Mouse (Mus musculus) liver, embryonic 12.5 days (tissue): ENCODE measurements around the gene Gm18336. TPM values are rescaled to one million over a fixed set of nuclear protein-coding genes. Genes with fewer than 3 reads are reported as not detected.
"Not testable (repeated sequence)": the region's sequence is repeated elsewhere in the genome, so short reads cannot be mapped to it uniquely, and the experiment has no call there.

Experiments used
- ATAC-seq: fragments of 200-750 bp; cut with Nextera tagmentation; 2 replicates; pipeline ENCODE4 v1.8.0; 2017; ENCODE audit warnings: moderate number of reproducible peaks, mild to moderate bottlenecking, moderate library complexity
- H3K27ac ChIP-seq: fragments of 300-500 bp; sonication (generic); 2 replicates; pipeline ENCODE4 v1.5.1; 2016; ENCODE audit warnings: mild to moderate bottlenecking
- H3K27me3 ChIP-seq: fragments of 300-500 bp; sonication (generic); replicated peaks from 2 replicates; pipeline ENCODE4 v1.6.1; 2016; ENCODE audit warnings: mild to moderate bottlenecking, moderate library complexity
- H3K36me3 ChIP-seq: fragments of 300-500 bp; sonication (generic); 2 replicates; pipeline ENCODE4 v1.6.1; 2016; ENCODE audit warnings: mild to moderate bottlenecking, moderate library complexity
- H3K4me1 ChIP-seq: fragments of 300-500 bp; sonication (generic); 2 replicates; pipeline ENCODE4 v1.6.1; 2016
- H3K4me2 ChIP-seq: fragments of 300-500 bp; sonication (generic); 2 replicates; pipeline ENCODE4 v1.6.1; 2016; ENCODE audit warnings: mild to moderate bottlenecking, moderate library complexity
- H3K4me3 ChIP-seq: fragments of 300-500 bp; sonication (generic); 2 replicates; pipeline ENCODE4 v1.5.1; 2016; ENCODE audit warnings: mild to moderate bottlenecking, moderate library complexity
- H3K9ac ChIP-seq: fragments of 300-500 bp; sonication (generic); 2 replicates; pipeline ENCODE4 v1.6.1; 2016; ENCODE audit warnings: mild to moderate bottlenecking, moderate library complexity
- H3K9me3 ChIP-seq: fragments of 300-500 bp; sonication (generic); replicated peaks from 2 replicates; pipeline ENCODE4 v1.6.1; 2016; ENCODE audit warnings: mild to moderate bottlenecking, moderate library complexity
- WGBS: fragments of 180-500 bp; shearing (Covaris S2); methylation state at CpG from one replicate; pipeline ENCODE4 v1.1.7; 2016; ENCODE audit not compliant: insufficient replicate concordance; 5-methylcytosine and 5-hydroxymethylcytosine counted together
- polyA plus RNA-seq: library from polyadenylated mRNA; unstranded; fragments of >200 nt; fragmentation: Nextera tagmentation; extraction: Ambion mirVana; gene quantifications from 2 replicates; pipeline ENCODE4 v1.2.1, GENCODE M21; 2016

Gm18336 gene
- not detected in 2 replicates for polyA plus RNA-seq

GRCm38 (mm10) chrX:73398636-73399035, at the start of gene Gm18336:
Gm18336 (minus strand) TSS chrX:73398736.
- not testable (repeated sequence) for H3K27ac ChIP-seq, H3K4me2 ChIP-seq, H3K9ac ChIP-seq, H3K36me3 ChIP-seq, ATAC-seq, H3K9me3 ChIP-seq, H3K4me3 ChIP-seq, H3K4me1 ChIP-seq
- peaks cover 18% of the 10 kb centered on the region for H3K27me3 ChIP-seq
- whole genome bisulfite sequencing, result 61% methylated on average over 2 of the region's 2 CpGs

- no peaks in the 10 kb centered on the region for H3K9me3 ChIP-seq
- H3K27ac ChIP-seq, result no peak overlapping the region
- no peak overlapping the region for H3K4me3 ChIP-seq
- ATAC-seq, result no peak
- WGBS, result 69% methylated on average over 2 of the region's 2 CpGs
- H3K9ac ChIP-seq, result no peak overlapping the region
- no peaks in the 10 kb centered on the region for H3K4me1 ChIP-seq
- H3K4me2 ChIP-seq, result no peak overlapping the region
- no peaks in the 10 kb centered on the region; the same call in 1 of the 2 replicates for H3K27me3 ChIP-seq
- peaks cover 29% of the 10 kb centered on the region for H3K36me3 ChIP-seq
Observed at GRCm38 (mm10) chrX:73441428-73441827, 42.9 kb upstream of the Gm18336 start.

- H3K27ac ChIP-seq, result no peak within 1 kb of the TSS
- no peaks in the 10 kb centered on the region for H3K9me3 ChIP-seq
- H3K9ac ChIP-seq, result no peak within 1 kb of the TSS
- no peaks in the 10 kb centered on the region for H3K4me1 ChIP-seq
- WGBS, result 60% methylated on average over 11 of the region's 11 CpGs
- no peak within 1 kb of the TSS for H3K4me3 ChIP-seq
- H3K4me2 ChIP-seq, result no peak within 1 kb of the TSS
- ATAC-seq, result no peak
- peaks cover 13% of the 10 kb centered on the region for H3K36me3 ChIP-seq
- H3K27me3 ChIP-seq, result no peaks in the 10 kb centered on the region; the same call in none of the 2 replicates
Observed at GRCm38 (mm10) chrX:73435252-73435651, 36.7 kb upstream of the Gm18336 start, which contains the start of gene Trex2. Trex2 (minus strand) TSS chrX:73435344.

- Histone ChIP-seq H3K4me3 (no peak overlapping the region), H3K27ac (no peak overlapping the region), H3K9ac (no peak overlapping the region), H3K4me2 (no peak overlapping the region), H3K27me3 (no peaks in the 10 kb centered on the region; the same call in 1 of the 2 replicates), H3K4me1 (no peaks in the 10 kb centered on the region), H3K9me3 (no peaks in the 10 kb centered on the region), H3K36me3 (peaks cover 13% of the 10 kb centered on the region)
- no peak for ATAC-seq
- WGBS, result 58% methylated on average over 5 of the region's 5 CpGs
Observed at GRCm38 (mm10) chrX:73432850-73433249, 34.3 kb upstream of the Gm18336 start.

GRCm38 (mm10) chrX:73430036-73430435, 31.5 kb upstream of the Gm18336 start:
- H3K4me1 ChIP-seq, result no peaks in the 10 kb centered on the region
- H3K27ac ChIP-seq, result no peak overlapping the region
- H3K4me2 ChIP-seq, result no peak overlapping the region
- no peak overlapping the region for H3K4me3 ChIP-seq
- no peaks in the 10 kb centered on the region for H3K9me3 ChIP-seq
- no peaks in the 10 kb centered on the region; the same call in none of the 2 replicates for H3K27me3 ChIP-seq
- 75% methylated on average over 2 of the region's 2 CpGs for WGBS
- no peak for ATAC-seq
- no peaks in the 10 kb centered on the region for H3K36me3 ChIP-seq
- H3K9ac ChIP-seq, result no peak overlapping the region

- no peak for ATAC-seq
- H3K4me2 ChIP-seq, result no peak overlapping the region
- H3K9ac ChIP-seq, result no peak overlapping the region
- H3K27me3 ChIP-seq, result peaks cover 29% of the 10 kb centered on the region
- no peaks in the 10 kb centered on the region for H3K36me3 ChIP-seq
- H3K4me3 ChIP-seq, result no peak overlapping the region
- no peaks in the 10 kb centered on the region for H3K4me1 ChIP-seq
- WGBS, result 21% methylated on average over 1 of the region's 1 CpGs
- H3K27ac ChIP-seq, result no peak overlapping the region
- no peaks in the 10 kb centered on the region for H3K9me3 ChIP-seq
Observed at GRCm38 (mm10) chrX:73412767-73413166, 14.2 kb upstream of the Gm18336 start.

GRCm38 (mm10) chrX:73410880-73411517, 12.5 kb upstream of the Gm18336 start, which contains the start of gene Zfp92:
Zfp92 (plus strand) TSS chrX:73411096.
- Histone ChIP-seq H3K9me3 (no peaks in the 10 kb centered on the region), H3K36me3 (no peaks in the 10 kb centered on the region), H3K4me3 (peak within 1 kb of the TSS; percentile 9; the same call in 1 of the 2 replicates), H3K27me3 (peaks cover 29% of the 10 kb centered on the region), H3K9ac (no peak within 1 kb of the TSS), H3K27ac (no peak within 1 kb of the TSS), H3K4me2 (peak within 1 kb of the TSS; percentile 47), H3K4me1 (no peaks in the 10 kb centered on the region)
- WGBS, result 8% methylated on average over 20 of the region's 20 CpGs
- ATAC-seq, result no peak

GRCm38 (mm10) chrX:73401616-73402015, 3.1 kb upstream of the Gm18336 start:
- H3K4me2 ChIP-seq, result no peak overlapping the region
- no peak for ATAC-seq
- no peak overlapping the region for H3K4me3 ChIP-seq
- no peaks in the 10 kb centered on the region for H3K4me1 ChIP-seq
- H3K27ac ChIP-seq, result no peak overlapping the region
- no peaks in the 10 kb centered on the region for H3K36me3 ChIP-seq
- H3K27me3 ChIP-seq, result peaks cover 8% of the 10 kb centered on the region; the same call in 1 of the 2 replicates
- no peak overlapping the region for H3K9ac ChIP-seq
- 77% methylated on average over 12 of the region's 12 CpGs for WGBS
- no peaks in the 10 kb centered on the region for H3K9me3 ChIP-seq

GRCm38 (mm10) chrX:73400951-73401350, 2.4 kb upstream of the Gm18336 start:
- Histone ChIP-seq H3K27me3 (peaks cover 12% of the 10 kb centered on the region), H3K36me3 (no peaks in the 10 kb centered on the region), H3K9me3 (no peaks in the 10 kb centered on the region), H3K4me1 (no peaks in the 10 kb centered on the region), H3K4me3 (no peak overlapping the region), H3K27ac (no peak overlapping the region), H3K4me2 (no peak overlapping the region), H3K9ac (no peak overlapping the region)
- WGBS, result 81% methylated on average over 20 of the region's 20 CpGs
- no peak for ATAC-seq

- H3K27me3 ChIP-seq, result peaks cover 18% of the 10 kb centered on the region
- H3K4me1 ChIP-seq, result no peaks in the 10 kb centered on the region
- no peak overlapping the region for H3K9ac ChIP-seq
- no peak for ATAC-seq
- no peak overlapping the region for H3K4me2 ChIP-seq
- no peak overlapping the region for H3K27ac ChIP-seq
- no peak overlapping the region for H3K4me3 ChIP-seq
- H3K36me3 ChIP-seq, result no peaks in the 10 kb centered on the region
- WGBS, result 68% methylated on average over 1 of the region's 1 CpGs
- H3K9me3 ChIP-seq, result no peaks in the 10 kb centered on the region
Observed at GRCm38 (mm10) chrX:73396446-73396845, 2.1 kb downstream of the Gm18336 start.

- Histone ChIP-seq H3K9ac (no peak overlapping the region), H3K4me1 (no peaks in the 10 kb centered on the region), H3K4me2 (no peak overlapping the region), H3K4me3 (no peak overlapping the region), H3K27ac (no peak overlapping the region), H3K36me3 (no peaks in the 10 kb centered on the region), H3K9me3 (no peaks in the 10 kb centered on the region), H3K27me3 (peaks cover 9% of the 10 kb centered on the region; the same call in 1 of the 2 replicates)
- no peak for ATAC-seq
- 67% methylated on average over 4 of the region's 4 CpGs for WGBS
Observed at GRCm38 (mm10) chrX:73391481-73391880, 7.1 kb downstream of the Gm18336 start.

- Histone ChIP-seq H3K4me2 (no peak overlapping the region), H3K27me3 (no peaks in the 10 kb centered on the region), H3K4me3 (no peak overlapping the region), H3K27ac (no peak overlapping the region), H3K9me3 (no peaks in the 10 kb centered on the region), H3K4me1 (no peaks in the 10 kb centered on the region), H3K36me3 (no peaks in the 10 kb centered on the region), H3K9ac (no peak overlapping the region)
- WGBS, result 33% methylated on average over 1 of the region's 1 CpGs
- ATAC-seq, result no peak
Observed at GRCm38 (mm10) chrX:73384924-73385323, 13.6 kb downstream of the Gm18336 start.
